Mouse (Mus musculus) adipocyte (in vitro differentiated cells): Measurements from ENCODE around the gene Gpr12.
"Not testable (repeated sequence)": the region's sequence is repeated elsewhere in the genome, so short reads cannot be mapped to it uniquely, and the experiment has no call there.

Experiments used
- DNase-seq: peaks from one replicate; pipeline ENCODE4 v3.0.0-alpha.2; 2016; ENCODE audit warnings: low spot score

Gene Gpr12

DNA sequence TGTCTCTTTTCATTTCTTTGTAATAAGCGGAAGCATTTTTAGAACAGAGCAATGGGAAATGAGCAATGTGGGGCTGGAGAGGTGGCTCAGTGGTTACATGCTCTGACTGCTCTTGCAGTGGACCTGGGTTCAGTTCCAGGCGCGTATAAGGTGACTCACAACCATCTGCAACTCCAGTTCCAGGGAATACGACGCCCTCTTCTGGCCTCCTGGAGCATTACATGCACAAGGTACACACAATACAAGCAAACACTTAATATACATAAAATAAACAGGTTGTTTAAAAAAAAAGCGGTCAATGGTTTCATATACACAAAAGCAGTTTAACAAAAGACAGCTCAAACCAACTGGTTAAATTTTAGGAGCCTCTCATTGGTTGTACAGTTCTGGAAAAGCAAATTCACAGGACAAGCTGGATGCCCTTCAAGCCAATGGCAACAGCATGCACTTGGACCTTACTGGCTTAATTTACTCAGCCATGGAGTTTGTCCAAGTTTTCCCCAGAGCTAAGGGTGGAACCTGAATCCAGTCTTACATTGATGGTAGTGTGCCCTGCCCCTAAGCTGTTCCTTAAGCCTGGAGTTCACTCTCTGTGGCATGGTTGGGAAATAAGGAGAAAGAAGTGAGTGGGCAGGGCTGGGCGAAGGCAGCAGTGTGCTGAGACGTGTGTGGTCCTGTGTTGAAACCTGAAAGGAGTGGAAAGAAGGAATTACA is 1.5 kb upstream of the Gpr12 start:
- no peak for DNase-seq

DNA sequence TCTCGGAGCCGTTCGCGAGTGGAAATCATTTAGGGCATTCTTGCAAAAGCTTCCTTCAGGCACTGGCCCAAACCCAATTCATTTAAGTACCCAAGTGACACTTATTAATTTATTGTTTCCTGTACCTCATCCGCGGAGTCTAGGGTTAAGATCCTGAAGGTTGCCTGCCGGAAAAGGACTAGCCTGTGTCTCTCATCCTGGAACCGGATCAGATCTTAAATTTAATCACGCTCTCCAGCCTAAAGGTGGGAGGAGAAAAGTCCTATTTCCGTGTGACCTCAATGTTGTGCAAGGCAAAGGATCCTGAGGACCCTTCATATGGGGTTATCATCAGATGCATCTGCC is 240 bp upstream of the Gpr12 start:
- DNase-seq, result no peak

DNA sequence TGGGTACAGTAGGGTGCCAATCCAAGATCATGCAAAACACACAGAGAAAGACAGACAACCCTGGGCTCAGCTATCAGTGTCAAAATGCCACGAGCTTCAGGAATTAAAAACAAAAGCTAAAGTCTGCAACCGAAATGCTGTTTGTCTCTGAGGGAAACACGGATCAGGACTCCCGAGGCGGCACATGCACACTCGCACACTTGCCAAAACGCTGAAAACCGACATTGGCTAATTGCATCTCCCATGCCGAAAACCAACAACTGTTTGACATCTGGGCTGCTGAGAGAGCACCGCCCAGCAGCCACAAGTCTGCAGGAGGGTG is 922 bp downstream of the Gpr12 start:
- DNase-seq, result no peak

DNA sequence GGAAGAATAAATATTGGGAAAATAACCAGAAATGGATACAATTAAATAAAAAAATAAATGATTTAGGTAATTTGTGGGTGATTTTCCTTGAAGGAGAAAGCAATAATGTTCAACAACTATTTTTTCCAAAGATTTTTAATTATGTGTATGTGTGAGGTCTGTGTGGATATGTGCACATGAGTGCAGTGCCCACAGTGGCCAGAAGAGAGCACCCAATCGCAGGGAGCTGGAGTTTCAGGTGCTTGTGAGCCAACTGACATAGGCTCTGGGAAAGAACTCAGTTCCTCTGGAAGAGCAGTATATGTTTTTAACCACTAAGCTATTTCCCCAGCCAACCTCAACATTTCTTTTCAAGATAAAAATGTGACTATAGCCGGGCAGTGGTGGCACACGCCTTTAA is 8.4 kb downstream of the Gpr12 start:
- DNase-seq, result no peak

DNA sequence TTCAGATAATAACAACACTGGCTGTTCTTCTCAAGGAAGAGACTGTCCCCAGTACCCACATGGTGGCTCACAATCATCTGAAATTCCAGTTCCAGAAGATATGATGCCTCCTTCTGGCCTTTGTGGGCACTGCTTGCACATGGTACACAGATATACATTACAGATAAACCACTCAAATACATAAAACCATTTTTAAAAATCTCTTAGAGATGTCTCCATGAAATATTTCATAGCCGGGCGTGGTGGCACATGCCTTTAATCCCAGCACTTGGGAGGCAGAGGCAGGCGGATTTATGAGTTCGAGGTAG is 12.3 kb downstream of the Gpr12 start:
- DNase-seq, result not testable (repeated sequence)

DNA sequence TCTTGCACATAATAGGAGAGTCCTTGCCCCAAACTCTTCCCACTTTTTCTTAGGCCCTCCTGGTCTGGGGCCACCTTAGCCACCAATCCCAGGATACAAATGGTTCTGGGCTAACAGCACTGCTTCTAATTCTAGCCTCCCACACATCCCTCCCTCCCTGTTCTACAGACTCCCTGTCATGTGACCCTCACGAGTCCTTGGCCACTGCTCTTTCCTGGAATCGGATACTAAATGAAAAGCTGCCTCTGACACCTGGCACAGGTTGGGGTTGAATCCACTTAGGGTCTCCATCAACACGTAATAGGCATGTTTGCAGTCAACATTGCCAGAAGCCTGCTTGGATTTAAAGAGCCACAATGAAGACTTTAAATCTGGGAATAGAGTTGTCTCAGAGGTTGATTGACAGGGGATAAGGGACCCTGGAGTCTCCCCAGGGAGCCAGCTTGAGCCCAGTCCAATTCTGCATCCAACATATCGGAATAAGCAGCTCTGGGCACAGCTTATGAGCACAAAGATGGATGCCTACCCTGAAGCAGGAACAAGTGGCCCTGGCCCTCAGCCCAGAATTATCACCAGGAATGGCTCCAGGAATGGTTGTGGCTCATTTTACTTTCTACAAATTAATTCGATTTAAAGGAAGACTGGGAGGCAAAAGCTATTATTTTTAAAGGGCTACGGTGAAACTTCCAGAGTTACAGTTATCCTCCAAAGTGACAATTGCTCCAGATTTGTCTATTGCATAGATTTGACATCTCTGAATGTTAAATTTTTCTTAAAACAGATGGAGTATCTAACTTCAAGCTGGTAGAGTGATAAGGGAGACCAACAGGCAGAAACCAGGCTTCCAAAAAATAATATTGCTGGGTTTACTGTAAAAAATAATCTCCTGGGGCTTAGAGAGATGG is 13.0 kb downstream of the Gpr12 start:
- not testable (repeated sequence) for DNase-seq

DNA sequence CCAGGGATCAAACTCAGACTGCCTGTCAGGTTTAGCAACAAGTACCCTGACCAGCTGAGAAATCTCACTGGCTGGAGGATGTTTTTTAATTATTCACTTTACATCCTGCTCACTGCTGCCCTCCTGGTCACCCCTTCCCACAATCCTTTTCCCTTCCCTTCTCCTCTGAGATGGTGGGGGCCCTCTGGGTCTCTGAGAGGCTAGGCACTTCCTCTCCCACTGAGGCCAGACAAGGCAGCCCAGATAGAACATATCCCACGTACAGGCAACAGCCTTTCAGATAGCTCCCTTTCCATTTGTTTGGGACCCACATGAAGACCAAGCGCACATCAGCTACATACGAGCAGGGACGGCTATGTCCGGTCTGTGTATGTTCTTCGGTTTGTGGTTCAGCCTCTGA is 14.9 kb downstream of the Gpr12 start:
- DNase-seq, result not testable (repeated sequence)

DNA sequence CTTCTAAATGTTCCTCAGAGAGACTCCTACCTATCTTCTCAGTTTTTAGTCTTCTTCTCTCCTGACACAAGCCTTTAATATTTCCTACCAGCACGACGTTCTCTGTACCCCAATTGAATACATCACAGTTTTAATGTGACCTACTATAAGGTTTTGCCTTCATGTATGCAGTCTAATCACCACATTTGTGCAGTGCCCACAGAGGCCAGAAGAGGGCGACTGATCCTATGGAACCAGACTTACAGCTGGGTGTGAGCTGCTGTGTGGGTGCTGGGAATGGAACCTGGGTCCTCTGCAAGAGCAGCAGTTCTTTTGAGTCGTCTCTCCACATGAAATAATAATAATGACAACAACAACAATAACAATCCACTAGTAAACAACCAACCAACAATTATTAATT is 18.0 kb downstream of the Gpr12 start:
- DNase-seq, result peak; percentile 15

DNA sequence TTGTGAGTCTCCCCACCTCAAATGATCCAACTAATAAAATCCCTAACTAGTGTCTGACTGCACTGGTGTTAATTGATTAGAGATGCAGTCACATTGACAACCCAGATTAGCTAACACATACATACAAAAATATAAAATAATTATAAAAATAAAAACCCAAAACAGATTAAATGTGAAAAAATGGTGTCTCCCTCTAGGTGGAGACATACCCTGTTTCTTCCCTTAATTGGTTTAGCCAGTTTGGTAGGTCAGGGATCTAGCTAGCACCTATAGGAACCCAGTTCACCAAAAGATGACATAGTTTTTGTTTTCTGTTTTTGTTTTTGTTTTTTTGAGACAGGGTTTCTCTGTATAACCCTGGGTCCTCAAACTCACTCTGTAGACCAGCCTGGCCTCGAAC is 20.8 kb downstream of the Gpr12 start:
- DNase-seq, result no peak

DNA sequence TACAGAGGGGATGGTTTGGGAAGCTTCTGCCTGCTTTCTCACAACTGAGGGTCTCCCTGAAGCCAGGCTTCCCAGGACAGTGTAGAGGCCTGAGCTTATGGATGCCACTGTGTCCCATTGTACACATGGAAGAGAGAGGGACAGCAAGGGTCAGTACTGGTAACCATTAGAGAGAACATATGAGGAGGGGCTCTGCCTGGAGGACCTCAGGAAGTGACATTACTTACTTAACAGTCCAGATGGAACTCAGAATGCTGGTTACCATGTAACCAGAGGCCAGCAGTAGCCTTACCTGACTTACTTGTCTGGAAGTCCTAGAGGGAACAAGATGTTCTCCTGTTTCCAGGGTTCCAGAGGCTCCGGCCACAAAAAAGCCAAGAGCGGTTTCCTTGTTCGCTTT is 29.2 kb downstream of the Gpr12 start, which contains the start of gene Gm3415:
Gm3415 (plus strand) TSS at position 301 of the 400 bp plus-strand sequence.
- DNase-seq, result not testable (repeated sequence)

DNA sequence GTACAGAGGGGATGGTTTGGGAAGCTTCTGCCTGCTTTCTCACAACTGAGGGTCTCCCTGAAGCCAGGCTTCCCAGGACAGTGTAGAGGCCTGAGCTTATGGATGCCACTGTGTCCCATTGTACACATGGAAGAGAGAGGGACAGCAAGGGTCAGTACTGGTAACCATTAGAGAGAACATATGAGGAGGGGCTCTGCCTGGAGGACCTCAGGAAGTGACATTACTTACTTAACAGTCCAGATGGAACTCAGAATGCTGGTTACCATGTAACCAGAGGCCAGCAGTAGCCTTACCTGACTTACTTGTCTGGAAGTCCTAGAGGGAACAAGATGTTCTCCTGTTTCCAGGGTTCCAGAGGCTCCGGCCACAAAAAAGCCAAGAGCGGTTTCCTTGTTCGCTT is 47.7 kb downstream of the Gpr12 start, which contains the start of gene Gm3409:
Gm3409 (plus strand) TSS at position 301 of the 400 bp plus-strand sequence.
- DNase-seq, result not testable (repeated sequence)
